Mouse (Mus musculus) cerebellum, postnatal 25 days (tissue): ENCODE measurements around the gene Ikzf5.
"Not testable (repeated sequence)": the region's sequence is repeated elsewhere in the genome, so short reads cannot be mapped to it uniquely, and the experiment has no call there.

ENCODE experiments used
- DNase-seq, 2 experiments: peaks; one replicate each; pipeline ENCODE4 v3.0.0; 2021; ENCODE audit warnings: mixed read lengths in 2 of 2

The Ikzf5 gene

DNA sequence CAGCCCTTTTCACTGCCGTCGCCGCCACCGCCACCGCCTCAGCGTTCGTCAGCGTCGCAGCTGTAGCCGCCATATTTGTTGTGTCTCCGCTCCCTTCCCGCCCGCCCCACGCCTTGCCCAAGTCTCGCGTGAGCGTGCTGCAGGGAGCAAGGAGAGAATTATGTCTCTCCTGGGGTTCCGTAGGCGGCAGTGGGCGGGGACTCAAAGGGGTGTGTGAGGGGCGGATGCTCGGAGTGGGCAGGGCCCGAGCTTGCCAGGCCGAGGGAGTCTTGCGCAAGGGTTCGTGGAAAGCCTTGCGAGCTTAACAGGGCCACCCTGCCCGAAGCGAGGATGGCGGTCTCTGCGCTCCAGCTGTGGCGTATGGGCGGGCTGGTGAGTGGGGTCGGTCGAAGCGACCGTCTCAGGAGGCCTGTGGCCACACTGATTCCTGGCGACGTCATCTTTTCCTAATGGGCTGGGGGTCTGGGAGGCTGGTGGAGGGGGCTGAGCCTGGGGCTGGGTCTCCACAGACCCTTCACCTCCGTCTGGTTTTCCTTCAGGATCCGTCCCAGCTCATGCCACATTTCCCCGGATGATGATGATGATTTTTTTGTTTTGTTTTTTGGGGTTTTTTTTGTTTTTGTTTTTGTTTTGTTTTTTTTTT lies at the start of gene Ikzf5, which contains the start of gene Acadsb:
Gene Ikzf5, minus strand, starts transcription at position 106 of the 643 bp plus-strand sequence.
Gene Acadsb, plus strand, starts transcription at position 186 of the 643 bp plus-strand sequence.
- DNase-seq, result peak; percentile 99

DNA sequence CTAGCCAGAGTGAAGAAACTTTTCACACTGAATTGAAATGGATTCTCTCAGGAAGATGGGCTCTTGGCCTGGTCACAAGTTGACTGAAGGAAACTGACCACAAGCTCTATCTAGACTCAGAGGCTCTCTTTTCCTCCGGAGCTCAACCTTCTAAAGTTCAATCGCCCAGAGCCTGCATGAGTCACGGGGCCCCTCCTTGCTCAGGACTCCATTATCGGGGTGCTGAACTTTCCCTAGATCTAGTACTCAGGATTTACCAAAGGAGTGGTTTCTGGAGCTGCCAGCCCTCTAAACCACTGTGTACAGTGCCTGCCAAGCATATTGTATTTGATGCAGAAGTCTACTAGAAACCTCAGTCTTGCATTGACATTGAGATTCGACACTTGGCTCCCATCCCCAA lies 46.4 kb upstream of the Ikzf5 start:
- no peak for DNase-seq

DNA sequence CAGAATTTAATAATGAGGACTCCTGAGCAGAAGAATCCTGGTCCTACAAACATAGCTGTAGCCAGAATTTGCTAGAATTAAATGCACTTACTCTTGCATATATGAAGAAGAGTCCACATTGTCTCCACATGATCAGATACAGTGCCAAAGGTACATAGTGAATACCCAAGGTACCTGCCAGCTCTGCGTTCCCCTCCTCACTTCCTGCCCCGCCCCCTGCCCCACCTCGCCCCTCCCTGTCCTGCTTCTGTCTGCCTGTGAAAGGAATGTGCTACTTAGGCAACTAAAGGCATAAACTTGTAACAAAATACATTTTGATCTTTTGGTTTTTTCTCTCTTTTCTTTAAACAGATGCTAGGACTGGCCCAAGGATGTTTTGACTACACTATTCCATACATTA lies 26.7 kb upstream of the Ikzf5 start:
- DNase-seq, result no peak

DNA sequence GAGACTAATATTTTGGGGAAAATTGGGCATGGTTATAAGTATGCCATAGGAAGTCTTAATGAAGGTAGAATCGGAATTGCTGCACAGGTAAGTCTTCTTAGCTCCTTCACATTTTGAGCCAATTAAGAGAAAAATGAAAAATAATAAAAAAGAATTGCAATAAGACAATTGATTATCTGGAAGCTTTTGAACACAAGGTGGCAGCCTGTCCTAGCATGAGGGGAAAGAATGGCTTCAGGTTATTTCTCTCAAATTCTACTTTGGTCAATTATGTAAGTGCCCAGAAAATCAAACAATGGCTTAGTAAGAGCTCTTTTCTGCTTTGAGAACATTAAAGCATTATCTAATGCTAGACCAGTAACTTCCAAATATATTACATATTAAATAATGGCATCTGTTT lies 24.0 kb upstream of the Ikzf5 start:
- no peak for DNase-seq

DNA sequence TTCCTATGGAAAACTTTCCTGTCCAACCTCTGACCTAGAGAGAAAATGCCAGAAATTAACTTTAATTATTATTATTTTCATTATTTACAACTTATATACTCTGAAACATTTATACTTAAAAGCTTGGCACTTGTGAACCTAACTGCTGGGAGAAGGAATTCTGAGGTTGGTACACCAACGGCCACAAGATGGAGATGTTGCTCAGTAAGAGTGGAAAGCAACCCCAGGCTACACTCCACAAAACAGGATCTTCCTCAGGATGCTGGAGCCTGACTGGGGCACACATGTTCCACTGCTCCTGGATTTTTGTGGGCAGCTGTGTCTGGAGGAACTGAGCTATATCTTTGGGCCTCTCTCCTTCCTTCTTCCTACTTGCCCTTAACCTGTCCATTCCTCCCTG lies 21.9 kb upstream of the Ikzf5 start:
- DNase-seq, result peak in 1 of 2 experiments; percentile 52

DNA sequence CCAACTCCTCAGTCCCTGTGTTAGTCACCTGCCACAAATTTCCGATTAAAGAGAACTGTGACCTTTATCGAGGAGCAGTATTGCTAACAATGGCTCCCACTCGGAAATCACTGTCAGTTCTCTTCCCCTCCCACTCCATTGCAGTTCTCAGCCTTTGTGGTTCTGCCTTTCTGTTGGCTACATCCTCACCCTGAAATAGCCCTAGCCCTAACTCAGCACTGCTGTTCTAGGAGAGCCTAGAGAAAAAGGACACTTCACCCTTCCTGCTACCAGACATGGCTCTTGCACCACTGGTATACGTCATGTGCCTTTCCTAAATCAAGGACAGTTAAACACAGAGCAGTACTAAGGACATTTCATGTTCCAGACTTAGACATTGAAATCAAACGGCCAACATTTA lies 17.0 kb upstream of the Ikzf5 start:
- DNase-seq, result no peak

DNA sequence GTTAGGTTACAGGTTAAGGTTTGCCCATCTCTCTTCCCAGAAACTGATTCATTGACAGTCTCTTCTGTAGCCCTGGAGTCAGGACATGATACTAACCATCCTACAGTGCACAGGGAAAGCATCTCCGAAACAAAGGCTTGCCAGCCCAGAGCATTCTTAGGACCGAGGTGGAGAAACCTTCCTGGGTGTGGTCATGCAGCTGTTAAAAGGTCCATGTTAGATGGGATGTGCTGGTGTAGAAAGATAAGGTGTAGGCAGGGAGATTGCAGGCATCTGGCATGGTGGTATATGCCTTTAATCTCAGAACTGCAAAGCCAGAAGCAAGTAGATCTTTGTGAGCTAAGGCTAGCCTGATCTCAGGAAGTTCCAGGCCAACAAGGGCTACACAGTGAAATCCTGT lies 14.6 kb upstream of the Ikzf5 start:
- DNase-seq, result no peak

DNA sequence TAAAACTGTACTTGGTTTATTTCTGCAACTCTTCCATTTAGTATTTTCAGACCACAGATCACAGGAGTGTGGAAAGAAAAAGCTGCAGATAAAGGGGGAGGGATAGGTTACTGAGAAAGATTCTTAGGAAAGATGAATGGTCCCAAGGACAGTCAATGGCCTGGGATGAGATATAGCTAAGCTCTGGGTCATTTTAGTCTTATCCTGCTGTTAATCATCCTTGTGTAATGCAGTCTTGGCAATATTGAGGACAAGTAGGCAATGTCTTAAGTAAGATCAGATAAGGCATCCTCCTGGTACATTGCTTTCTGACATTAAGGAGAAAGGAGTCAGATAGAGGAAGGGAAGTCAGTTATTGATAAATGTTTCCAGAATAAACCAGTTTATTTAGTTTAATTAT lies 7.3 kb upstream of the Ikzf5 start:
- DNase-seq, result no peak

DNA sequence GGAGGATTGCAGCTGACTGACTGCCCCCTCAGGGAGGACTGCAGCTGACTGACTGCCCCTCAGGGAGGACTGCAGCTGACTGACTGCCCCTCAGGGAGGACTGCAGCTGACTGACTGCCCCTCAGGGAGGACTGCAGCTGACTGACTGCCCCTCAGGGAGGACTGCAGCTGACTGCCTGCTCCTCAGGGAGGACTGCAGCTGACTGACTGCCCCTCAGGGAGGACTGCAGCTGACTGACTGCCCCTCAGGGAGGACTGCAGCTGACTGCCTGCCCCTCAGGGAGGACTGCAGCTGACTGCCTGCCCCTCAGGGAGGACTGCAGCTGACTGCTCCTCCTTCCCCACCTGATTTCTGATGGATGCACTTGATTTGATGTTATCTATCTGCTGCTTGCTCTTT lies 6.4 kb upstream of the Ikzf5 start:
- not testable (repeated sequence) for DNase-seq

DNA sequence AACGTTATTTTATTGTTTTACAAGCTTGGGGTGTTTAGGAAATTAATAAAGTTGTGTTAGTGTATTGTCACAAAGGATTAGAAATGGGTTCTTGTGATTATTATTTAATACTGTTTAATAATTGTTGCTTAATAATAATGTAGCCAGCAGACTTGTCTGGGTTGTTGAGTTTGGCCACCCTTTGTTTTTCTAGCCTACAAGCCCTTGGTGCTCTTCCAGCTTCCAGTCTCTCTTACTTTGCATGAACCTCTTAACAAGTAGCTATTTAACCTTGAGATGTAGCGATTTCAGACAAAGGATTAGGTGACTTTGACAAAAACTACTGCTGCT lies 1.6 kb upstream of the Ikzf5 start:
- DNase-seq, result no peak

DNA sequence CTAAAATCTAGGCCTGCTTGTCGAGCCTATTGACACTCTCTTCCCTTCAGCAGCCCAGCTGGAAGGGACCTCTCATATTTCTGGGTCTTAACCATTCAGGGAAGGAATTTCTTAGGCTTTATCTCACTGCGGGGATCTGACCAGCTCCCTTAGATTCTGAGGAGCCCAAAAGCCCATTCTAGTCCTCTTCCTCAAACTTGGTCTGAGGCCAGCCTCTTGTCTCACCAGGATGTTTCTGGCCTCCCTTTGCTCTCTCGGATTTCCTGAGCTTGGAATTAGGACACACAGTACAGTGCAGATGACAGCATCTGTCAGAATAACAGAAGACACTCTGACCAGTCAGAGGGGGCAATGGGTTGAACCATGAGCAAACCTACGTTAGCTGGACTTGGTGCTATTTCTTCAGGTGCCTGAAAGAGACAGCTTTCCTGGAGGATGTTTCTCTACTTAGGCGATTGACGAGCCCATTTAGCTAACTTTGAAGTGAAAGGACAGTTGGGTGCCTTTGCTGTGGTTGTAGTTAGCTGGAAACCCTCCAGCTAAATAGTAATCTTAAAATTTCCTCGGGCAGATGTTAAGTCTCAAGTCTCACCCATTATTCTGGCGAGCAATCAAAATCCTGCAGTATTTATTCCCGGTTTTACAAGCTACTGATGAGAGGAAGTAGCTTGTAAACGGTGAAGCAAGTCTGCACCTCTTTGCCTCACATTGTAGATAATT lies 1.1 kb upstream of the Ikzf5 start:
- DNase-seq, result no peak

DNA sequence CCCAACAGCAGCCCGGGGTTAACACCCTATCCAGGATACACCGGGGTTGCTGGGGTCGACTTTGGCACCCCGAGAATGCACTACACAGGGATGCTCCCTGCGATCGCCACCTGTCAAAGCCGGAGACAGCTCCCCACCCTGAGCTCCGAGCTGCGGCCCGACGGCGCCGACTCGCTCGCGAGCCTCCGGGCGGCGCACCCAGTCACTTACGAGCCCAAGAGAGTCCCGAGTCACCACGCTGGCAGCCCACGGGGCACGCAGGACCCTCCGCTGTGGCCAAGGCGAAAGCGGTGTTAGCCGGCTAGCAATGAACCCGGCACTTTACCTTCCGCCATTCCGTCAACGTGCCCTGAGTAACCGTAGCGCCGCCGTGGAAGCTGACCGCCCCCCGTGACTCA lies 334 bp downstream of the Ikzf5 start:
- DNase-seq, result no peak

DNA sequence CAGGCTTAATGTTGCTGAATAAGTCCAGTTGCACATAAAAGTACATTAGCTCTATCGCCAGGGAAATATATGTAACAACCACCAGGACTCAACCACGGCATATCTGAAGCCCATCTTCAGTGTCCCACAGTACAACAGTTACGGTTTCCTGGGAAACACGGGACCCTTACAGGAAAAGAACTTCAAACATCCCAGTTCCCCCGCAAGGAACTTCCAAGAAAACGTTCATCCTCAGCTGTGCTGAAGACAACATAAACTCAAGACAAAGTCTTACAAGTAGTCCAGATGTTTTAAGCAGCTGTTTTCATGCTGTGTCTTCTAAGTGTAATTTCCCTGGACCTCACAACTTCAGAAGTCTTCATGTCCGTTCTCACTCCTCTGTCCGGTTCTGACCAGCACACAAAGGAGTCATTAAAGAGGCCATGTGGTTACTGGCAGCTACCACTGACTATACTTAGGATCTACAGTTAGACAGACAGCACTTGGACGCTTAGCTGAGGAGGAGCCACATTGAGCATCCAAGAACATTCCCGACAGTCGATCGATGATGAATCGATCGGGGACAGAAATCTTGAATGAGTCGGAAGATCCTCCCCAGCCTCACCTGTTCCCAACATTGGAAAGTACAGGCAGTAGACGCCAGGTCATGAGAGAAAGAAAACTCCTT lies 867 bp downstream of the Ikzf5 start:
- DNase-seq, result peak in 1 of 2 experiments; percentile 18

DNA sequence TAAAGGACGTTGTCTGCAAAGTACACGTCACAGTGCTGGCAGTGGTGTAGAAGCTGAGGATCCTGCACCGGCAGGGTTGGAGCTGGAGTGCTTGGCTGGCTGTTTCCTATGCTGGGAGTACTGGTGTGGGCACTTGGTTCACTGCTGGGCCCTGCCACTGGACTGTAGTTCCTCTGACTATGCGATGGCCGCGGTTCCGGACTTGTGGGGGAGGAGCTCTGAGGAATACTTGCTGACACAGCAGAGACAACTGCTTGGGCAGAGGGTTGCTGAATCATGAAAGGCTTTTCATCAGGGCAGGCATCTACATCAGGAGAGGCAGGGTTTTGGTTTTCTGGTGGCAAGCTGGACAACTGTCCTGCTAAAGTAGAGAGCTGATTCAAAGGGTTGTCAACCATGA lies 18.6 kb downstream of the Ikzf5 start:
- not testable (repeated sequence) for DNase-seq

DNA sequence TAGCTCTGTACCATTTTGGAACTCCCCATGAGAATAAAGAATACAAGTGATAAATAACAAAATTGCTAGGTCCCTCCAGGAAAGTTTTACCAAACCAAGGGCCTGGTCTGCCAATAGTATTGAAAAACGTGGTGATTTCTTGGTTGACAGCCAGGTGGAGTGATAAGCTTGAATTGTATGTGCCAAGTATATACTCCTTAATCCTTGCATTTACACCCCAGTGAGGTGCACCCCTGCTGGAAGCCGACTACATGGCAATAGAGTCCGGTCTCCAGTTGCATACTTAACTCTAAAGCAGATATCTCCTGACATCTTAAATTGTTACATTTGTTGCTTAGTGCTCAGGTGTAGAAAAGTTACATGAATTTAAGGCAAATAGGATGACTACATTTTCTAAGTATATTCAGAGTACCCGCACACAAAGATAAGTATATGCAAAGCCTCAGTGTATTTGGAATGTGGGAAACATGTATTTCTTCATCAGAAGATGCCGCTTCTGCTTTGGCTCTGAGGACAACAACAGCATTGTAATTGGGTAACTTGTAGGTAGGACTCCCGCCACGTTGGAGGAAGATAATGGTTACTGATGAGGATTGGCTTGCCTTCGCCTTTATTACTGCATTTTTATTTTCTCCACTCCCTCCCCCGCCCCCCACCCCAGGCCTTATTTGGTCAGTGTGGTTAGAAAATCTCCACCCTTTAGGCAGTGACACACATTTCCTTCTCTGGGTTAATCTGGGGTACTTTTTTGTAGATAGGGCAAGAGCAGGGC lies 38.3 kb downstream of the Ikzf5 start:
- no peak for DNase-seq

DNA sequence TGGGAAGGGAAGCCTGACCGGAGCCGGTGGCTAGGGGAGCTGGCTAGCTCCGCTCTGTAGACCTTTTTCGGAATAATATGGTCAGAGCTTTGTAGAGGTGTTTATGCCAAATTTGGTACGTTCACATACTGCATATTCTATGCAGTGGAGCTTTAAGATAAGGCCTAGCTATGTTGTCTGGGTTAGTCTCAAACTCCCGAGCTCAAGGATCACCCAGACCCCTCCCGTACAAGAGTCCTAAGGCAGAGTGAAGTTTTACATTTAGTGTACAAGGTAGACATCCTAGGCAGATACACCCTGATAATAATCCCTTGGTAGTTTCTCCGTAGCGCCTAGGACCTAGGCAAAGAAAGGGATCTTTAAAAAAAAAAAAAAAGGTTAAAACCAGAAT lies 38.9 kb downstream of the Ikzf5 start:
- DNase-seq, result no peak

DNA sequence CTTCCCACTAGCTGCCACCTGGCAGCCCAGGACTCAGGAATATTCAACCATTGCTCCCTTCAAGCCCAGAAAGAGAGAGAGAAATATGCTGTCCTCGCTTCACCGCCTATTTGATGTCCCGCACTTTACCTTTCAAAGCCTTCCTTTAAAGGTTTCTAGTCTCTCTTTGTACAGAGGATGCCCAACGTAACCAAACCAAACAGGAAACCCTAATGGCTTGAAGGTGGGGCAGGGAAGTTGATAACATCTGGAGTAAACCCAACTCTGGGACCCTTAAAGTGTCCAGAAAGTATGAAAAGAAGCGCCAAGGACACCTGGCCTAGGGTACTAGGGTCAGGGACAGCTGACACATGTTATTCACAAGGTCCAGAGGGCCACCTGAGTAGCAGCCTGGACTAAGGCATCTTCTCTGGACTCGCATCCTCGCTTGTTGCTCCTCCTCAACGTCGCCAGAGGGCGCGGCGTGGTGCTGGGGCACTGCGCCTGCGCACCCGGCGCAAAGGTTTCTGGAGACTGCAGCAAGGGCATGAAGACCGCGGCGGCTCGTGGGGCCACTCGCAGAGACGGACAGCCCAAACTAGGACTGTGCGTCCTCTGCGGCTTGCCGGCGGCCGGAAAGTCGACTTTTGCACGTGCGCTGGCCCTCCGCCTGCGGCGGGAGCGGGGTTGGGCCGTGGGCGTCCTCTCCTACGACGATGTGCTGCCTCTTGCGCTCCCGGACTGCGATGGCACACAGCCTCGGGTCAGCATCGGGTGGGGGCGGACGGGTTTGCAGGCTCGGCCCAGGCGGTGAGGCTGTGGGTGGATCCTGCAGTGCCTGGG lies 39.5 kb downstream of the Ikzf5 start, which contains the start of gene Pstk:
Gene Pstk, plus strand, starts transcription at position 494 of the 822 bp plus-strand sequence.
- DNase-seq, result peak; percentile 95

DNA sequence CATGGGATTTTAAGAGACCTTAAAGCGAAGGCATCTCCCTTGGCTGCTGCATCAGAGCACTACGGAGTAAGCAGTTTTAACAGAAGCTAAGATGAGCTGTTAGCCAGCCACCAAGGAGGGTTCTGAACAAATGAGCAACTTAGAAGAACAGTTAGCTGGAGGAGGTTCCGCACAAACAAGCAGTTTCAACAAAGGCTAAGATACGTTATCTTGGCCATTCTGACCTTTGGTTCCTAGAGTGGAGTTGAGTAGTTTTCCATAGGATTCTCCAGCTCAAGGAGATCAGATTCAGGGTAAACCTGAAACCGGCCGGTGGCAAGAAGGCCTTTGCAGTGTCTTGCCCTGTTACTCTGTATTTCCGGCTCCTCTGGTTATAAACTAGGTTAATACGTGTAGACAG lies 46.2 kb downstream of the Ikzf5 start:
- no peak for DNase-seq

DNA sequence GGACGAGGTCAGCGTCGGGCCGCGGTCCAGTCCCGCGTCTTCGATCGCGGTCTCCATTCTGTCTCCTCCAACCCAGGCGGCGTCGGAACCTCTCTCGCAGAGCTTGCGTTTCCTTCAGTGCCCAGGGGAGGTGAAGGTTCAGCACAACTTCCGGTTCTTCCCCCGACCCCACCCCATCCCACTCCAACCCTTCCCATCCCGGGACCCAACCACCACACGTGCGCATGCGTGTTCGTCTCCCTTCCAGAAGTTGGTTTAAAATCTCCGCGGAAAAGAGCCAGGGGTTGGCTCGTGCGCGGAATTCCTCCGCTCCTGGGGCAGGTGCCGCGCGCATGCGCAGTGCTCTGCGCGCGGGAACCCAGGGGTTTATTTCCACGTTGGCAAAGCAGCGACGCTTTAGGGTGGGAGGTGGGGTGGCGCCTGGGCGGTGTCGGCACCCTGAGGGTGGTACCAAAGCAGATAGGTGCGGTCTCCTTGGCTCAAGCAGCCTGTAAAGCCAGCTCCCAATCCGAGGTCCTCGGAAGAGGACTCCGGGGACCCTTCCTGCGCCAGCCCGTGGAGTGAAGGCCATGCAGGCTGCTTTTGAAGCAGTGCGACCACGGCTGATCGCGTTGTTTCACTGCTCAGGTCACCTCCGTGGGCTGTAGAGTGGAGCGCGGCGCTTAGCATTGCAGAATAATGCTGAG lies 47.6 kb downstream of the Ikzf5 start, which contains the start of gene 2310057M21Rik:
Gene 2310057M21Rik, minus strand, starts transcription at position 145 of the 686 bp plus-strand sequence.
- DNase-seq, result peak; percentile 95 to 97

DNA sequence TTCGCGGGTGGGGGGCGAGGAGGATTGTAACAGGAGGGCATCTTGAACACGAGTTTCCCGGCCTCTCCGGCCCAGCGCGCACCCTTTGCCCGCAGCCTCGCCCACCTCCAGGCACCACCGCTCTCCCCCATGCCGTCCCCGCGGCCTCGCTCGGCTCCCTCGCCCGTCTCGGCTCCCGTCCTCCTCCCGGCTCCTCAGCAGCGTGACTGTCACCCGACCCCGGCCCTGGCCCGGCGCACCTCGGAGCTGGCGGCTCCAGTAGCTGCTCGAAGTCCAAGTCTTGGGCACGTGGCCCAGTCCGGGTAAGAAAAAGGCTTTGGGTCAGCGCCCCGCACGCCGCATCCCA lies 48.1 kb downstream of the Ikzf5 start:
- DNase-seq, result no peak

DNA sequence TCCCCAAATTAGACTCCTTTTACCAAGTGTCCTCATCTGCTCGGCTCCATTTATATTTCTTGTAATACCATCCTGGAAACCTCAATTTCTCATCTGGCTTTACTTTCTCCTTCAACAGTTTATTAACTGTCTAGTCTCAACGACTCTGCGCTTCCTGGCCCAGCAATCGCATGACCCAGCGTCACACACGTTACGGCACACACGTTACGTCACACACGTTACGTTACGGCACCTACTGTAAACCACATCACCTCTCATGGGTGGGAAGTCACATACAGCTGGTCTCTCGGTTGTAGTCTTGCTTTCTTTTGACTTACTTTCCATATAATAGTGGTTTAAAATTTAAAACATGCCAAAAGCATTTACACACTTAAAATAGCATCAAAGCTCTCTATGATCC lies 54.2 kb downstream of the Ikzf5 start:
- DNase-seq, result no peak
